Mouse (Mus musculus) cortical plate, adult 2 months (tissue): Measurements from ENCODE around the gene Gskip.

Experiments used
- CTCF ChIP-seq: fragments of 200-500 bp; IDR thresholded peaks from 2 replicates; pipeline ENCODE4 v1.5.1; 2011; ENCODE audit warnings: mild to moderate bottlenecking, control low read depth, low read length; ENCODE audit not compliant: insufficient read depth; ENCODE audit errors: extremely low read depth
- POLR2A ChIP-seq: fragments of 200-500 bp; IDR thresholded peaks from 2 replicates; pipeline ENCODE4 v1.6.1; 2011; ENCODE audit warnings: mild to moderate bottlenecking, low read length, control low read depth; ENCODE audit not compliant: insufficient read depth; ENCODE audit errors: extremely low read depth

GRCm38 (mm10) chr12:105720196-105720595 is 35.6 kb downstream of the Gskip start:
- TF ChIP-seq CTCF (no peak), POLR2A (no peak)
